Mouse (Mus musculus) colon, adult 2 months (tissue): ENCODE results near the gene Ldlrad3. TPM values are rescaled to one million over a fixed set of nuclear protein-coding genes. Genes with fewer than 3 reads are reported as not detected.

Source experiments
- polyA plus RNA-seq: library from polyadenylated mRNA; depleted of rRNA; stranded (reverse); fragments of >200 nt; gene quantifications from 2 replicates; pipeline ENCODE4 v1.2.3, GENCODE M21; 2012; rRNA removed

Ldlrad3 gene
- 11.5 and 13.8 TPM in 2 replicates for polyA plus RNA-seq

GRCm38 (mm10) chr2:102185951-102186561 lies at the start of gene Ldlrad3:
Ldlrad3 (minus strand) TSS chr2:102186385.

Other genes with a start within 250 kb of the Ldlrad3 start
- 8.3 and 10.0 TPM in 2 replicates for gene Trim44, start 221.4 kb upstream of the Ldlrad3 start, polyA plus RNA-seq